Mouse (Mus musculus) cerebellum, adult 18-20 months (tissue): ENCODE results near the gene Rassf3.

Experiments used
- DNase-seq, 2 experiments: peaks; one replicate each; pipeline ENCODE4 v3.0.0; 2021

Gene Rassf3

DNA sequence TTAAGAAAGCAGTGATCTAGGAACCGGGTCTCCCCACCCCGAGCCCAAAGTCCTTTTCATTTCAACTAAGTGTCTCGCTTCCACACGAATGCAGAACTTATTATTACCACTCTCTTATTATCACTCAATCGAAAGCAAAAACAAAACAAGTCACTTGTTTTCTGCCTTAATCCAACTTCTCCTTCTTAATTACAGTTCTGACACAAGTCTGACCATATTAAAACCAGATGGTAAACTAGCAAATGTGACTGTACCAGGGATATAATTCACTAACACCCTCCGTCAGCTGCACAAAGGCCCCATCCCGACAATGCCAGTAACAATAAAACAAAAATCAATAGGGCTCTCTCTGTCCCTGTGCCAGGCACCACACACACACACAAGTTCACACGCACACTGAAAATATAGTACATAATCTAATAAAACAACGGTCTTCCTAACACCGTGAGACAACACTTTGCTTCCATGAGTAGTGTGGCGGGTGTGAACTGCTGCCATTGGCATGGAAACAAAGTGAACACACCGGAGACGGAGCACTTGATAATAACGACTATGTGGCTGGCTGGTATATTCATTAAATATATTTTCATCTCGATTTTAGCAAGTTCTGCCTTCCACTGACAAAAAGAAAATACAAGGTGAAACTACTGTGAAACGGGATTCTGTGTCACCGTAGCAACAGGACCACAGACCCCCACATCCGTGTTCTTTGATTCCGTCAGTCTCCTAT is 16.9 kb downstream of the Rassf3 start:
- no peak for DNase-seq

DNA sequence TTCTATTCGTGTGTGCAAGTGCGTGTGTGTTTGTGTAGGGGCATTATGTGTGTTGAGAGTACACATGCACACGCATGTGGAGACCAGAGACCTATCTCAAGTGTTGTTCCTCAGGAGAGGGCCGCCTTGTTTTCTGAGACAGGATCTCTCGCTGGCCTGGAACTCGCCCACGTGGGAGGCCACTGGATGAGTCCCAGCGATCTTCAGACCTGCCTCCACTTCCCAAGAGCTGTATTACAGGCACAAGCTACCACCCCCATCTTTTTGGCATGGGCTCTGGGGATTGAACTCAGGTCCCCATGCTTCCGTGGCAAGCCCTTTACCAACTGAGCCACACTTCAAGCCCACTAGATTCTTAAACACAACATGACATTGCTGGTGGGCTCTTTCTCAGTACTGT is 17.7 kb downstream of the Rassf3 start:
- no peak for DNase-seq

DNA sequence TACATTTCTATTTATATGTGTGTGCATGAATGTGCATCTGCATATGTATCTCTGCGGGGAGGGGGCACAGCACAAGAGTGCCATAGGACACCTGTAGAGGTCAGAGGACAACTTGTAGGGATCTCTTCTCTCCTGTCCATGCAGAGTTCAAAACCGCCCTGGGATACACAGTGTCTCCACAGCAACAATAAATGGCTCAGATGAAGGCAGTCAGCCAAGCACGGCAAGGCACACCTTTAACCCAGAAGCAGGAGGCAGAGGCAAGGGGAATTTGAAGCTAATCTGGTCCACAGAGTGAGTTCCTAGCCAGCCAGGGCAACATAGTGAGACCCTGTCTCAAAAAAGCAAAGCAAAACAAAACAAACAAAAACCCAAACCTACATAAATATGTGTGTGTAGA is 18.8 kb downstream of the Rassf3 start:
- no peak for DNase-seq

DNA sequence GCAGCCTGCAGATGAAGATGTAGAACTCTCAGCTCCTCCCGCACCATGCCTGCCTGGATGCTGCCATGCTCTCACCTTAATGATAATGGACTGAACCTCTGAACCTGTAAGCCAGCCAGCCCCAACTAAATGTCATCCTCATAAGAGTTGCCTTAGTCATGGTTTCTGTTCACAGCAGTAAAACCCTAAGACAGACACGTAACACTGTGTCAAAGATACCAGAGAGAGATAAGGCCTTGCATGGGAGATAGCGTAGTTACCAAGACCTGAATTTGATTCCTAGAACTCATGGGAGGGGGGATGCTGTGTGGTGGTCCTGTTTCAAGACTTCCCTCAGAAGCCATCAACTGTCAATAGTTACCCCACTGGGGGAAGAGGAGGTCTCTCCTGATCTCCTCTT is 20.6 kb downstream of the Rassf3 start:
- no peak for DNase-seq

DNA sequence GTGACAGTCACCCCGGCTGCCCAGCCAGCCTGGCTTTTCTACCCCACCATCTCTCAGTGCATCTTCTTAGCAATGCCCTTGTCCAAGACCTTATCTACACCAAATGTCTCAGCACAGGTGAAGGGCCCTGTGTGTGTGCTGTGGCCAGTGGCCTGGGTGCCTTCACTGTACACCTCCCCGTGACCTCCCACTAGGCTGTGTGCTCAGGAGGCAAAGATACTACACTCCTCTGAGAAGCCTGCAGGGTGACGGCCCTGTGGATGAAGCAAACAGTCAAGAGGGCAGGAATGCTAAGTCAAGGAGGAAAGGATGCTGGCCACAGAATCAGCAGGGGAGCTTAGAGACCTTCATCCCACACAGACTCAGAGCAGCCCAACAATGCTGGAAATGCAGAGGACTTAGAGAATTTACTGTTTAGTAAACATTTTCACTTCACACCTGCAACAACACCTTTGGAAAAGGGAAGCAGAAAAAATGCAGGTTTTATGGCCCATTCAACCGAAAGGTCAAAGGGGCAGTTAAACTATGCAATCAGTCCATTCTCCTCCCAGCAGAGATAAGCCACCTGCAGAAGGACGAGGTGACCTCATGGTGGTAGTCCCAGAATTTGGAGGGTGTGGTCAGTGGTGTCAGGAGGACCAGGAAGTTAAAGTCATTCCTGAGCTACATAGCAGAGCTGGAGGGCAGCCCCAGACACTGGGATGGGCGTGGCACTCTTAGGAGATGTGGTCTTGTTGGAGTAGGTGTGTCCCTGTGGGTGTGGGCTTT is 21.3 kb downstream of the Rassf3 start:
- DNase-seq: no peak

DNA sequence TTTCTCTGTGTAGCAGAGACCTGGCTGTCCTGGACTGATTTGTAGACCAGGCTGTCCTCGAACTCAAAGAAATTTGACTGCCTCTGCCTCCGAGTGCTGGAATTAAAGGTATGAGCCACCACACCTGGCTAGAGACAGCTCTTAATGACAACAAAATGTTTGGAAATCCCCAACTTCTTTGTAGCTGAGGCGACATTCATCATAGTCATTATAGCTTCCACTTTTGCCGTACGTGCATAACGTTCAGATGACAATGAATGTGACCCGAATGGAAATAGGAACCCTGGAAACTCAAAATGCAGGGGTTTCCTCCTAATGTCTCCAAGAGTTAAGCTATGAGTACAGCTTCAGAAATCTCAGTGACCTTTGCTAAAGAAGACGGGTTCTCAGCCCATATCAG is 22.1 kb downstream of the Rassf3 start:
- no peak for DNase-seq

DNA sequence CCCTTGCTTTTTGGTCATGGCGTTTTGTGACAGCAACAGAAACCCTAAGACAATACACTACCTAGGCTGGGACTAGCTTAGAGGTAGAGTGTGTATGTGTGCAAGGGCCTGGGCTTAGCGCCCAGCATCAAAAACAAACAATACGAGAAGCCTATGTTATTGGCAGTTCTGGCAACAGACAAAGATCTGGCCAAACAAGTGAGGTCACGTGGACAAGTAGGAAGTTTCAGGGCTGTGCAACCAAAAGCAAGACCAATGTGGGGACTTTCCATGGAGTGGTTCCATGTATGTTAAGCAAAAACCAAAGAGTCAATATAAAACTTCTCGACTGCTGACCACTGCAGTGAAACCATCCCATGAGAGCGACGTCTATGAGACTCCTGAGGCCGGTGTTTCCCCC is 30.3 kb downstream of the Rassf3 start:
- DNase-seq: no peak

DNA sequence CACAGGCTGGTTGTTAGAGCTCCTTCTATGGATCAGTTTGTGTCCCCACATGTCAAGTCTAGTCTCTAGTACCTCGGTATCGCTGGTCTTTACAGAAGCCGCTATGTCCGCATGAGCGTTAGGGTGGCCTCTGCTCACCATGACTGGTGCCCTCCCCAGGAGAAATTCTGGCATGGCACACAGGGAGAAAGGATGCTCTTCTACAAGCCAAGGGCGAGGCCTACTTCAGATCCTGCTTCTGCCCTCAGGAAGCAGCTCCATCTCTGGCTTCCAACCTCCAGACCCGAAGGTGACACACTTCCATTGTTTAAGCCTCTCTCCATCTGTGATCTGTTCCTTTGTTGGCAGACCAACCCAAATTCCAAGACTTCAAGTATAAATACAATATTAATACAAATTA is 31.9 kb downstream of the Rassf3 start:
- DNase-seq: no peak

DNA sequence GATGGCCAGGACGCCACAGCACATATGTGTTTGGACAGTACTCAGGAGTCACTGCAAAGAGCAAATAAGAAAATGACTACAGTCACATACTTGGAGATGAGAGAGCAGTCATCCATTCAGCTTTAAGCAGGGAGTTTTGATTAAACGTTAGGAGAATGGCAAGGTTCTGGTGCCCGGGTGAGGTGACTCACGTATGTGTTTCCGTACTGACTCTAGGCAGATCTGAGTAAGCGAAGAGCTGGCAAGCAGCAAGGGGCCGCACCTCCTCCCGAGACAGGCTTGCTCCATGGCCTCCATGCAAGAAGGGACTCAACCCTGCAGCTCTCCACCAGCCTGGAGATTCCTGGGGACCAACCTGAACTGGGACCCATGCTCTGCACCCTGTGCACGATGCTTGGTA is 32.4 kb downstream of the Rassf3 start:
- DNase-seq: no peak

DNA sequence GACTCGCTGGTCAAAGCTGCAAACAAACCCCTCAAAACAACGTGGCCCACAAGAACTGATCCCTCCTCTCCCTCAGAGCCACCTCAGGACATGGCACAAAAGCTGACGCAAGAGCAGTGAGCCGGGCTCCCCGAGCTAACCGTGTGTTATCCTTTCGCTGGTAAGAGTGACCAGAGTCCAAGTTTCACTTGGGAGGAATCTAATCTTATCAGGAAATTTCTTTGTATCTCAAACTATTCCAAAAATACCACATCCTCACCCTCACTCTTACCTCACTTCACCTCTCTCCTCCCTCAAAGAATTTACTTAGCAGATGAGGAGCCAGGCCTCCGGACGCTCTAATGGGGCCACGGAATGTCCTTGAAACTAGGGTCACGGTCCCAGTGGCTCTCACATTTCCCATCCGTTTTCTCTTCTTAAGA is 36.8 kb downstream of the Rassf3 start:
- DNase-seq: no peak

DNA sequence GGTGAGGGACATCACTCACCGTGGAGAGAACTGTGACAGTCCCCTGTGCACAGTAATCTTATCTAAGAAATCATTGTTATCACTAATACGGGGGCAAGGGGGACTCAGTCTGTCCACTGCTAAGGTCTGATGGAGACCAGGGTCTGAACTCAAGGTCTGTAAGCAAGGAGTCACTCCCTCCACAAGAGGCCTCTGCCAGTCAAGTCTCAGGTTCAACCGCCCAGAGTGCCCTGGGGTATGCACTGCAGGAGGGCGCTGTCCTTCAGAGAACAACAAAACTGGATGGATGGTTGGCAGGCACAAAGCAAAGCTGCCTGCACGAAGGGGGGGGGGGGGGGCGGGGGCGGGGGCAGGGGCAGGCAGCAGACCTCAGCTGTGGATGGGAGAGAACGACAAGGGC is 38.0 kb downstream of the Rassf3 start:
- no peak for DNase-seq

DNA sequence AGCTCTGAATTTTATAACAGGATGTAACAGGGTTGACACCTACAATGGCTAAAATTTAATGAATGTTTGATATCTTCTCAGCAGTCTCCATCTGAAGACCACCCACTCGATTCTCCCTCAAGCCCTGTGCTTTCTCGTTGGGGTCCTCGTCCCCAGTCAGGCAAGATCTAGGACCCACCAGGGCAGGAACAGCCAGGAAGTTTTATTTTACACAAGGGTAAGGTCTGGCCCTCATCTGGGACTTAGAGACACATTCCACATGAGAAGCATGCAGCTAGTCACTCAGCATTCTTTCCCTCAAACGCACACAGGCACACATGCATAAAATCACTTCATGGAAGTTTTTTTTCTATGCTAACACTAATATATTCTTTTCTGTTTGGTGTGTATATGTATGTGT is 39.5 kb downstream of the Rassf3 start:
- DNase-seq: no peak

DNA sequence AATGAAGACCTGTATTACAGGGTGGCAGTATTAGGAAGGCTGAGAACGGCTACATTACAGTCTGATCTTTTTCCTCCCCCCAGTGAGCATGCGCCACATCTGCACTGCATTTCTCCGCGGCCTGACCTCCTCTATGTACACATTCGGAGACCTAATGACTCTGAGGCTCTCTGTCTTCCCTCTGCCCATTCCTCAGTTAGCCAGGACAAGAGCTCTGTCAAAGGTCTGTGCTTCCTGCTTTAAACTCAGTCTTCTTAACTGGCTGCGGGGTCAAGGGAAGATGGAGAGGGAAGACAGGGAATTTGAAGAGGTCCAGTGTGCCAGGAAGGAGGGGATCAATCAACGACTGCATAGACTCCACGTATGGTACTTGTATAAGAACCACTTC is 39.9 kb downstream of the Rassf3 start:
- no peak for DNase-seq

DNA sequence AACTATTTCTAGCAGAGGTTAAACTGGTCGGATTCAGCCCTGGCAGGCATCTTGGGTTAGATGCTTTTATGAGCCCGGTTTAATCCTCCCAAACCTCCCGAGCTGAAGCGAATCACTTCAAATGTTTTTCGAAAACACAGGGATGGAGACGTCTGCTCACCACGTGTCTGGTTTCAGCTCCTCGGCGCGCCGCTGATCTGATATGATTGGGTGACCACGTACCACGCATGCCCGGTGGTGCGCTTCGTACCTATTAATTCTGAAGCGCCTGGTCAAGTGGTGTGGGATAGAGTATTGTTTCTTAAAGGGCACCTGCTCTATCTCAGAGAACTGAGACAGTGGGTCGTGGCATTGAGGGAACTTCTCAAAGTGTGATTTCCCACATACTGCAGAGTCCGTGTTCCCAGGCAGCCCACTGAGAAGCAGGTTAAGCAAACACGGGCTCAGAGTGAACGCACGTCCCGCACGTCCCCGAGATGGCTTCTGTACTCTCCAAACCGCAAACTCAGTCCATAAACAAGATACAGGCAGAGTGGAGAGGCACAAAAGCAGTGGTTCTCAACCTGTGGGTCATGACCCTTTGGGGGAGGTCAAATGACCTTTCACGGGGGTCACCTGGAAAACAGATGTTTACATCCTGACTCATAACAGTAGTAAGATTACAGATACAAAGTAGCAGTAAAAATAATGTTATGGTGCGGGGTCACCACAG is 40.4 kb downstream of the Rassf3 start:
- DNase-seq: no peak

DNA sequence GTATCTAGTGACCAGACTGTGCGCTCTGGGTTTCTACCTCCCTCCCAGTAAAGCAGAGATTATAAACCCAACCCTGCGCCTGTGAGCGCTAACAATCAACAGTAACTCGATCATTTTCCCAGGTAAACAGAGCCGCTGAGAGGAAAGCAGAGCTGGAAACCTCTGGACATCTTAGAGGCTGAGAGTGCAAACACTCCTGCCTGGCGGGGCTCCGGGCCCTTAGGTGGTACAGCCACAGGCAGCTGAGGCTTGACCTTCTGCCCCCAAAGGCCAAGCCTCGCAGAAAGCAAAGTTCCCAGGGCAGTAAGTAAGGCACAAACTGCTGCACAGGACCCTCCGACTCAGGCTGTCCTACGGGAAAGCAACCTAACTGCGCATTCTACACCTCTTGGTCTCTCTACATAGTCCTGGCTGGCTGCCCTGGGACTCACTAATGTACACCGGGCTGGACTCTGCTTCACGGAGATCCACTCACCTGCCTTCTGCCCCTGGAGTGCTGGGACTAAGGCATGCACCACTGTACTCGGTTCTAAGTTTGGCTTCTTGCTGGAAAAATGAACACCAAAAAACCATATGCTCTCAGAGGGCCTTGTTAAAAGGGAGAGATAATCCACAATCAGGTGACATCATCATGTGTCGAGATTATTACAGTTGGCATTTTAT is 41.6 kb downstream of the Rassf3 start:
- no peak for DNase-seq

DNA sequence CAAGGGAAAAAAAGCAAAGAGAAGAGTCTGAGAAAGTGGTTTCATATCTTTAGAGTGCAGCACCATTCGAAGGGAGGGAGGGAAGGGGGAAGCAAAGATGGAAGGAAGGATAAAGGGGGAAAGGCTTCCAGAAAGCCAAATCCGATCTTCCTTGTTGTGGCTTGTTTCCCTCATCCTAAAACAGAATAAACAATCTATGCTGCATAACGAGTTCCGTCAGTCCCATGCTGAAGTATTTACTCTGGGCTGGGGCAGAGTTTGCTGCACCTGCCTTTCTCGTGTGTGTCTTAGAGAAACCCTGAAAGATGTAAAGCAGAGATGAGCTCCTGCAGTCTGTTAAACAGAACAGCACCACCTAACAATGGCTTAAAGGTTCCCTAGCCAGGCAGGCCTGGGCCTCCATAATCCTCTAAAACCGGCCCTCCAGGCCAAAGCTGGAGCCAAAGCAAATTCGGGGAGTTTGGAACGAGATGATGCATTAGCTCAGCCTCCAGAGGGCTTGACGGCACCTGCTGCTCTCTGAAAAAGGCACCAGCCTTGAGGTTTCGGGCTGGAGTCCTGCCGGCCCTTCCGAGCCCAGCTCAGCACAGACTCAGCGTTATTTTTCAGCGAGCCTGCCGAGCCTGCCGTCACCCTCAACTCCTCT is 43.4 kb downstream of the Rassf3 start:
- peak; percentile 11 to 31 for DNase-seq

DNA sequence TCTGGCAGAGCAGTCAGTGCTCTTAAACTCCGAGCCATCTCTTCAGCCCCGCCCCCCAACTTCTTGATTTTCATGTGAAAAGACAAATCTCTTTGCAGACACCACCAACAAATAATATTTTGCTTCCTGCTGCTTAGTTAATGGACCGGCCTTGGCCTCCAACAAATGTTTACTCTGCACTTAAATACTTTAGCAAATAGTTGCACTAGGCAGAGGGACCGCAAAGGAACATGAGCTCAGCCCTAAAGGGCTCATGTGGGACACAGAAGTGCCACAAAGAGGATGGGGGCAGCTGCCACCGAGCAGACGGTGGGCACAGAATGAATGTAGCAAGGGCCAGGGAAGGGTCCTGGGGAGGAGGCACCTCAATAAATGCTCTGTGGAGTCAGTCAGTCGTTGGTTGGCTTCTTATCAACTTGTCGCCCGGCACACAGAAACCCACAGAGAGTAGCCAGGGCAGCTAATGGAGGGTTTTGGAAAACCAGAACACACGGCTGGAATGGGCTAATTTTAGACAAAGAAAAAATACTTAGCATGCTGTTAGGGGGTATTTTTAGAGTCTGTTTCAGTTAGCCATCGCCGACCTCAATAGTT is 44.0 kb downstream of the Rassf3 start:
- DNase-seq: no peak

DNA sequence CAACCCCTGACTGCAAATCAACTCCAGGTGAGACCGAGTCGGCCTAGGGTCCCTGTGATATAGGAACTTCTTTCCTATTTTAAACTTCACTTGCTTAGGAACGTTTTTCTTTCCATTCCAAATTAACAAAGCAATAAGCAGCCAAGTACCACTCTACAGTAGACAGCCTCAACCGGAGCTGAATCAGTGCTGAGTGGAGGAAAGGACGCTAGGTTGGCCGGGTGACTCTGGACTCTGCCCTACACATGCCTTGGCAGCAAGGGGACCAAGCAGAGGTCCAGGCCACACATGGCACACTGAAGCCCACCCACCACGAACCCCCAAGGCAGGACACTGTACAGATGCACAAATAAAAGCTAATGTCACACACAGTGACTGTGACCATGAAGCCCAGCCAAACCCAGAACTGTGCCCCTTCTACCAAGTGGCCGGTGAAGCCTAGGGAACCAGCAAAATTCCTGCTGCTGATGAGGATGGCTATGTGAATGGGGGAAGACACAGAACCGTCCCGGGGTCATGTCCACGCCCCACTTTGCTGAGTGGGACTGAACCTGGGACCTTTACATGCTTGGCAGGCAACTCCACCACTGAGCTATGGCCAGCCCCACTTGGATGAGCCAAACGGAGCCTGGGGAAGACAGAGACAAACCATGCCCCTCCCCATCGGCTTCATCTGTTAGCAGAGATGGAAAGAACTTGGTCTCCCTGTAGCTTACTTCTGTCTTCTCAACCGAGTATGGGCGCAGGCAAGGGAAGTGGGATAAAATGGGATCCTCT is 45.2 kb downstream of the Rassf3 start:
- no peak for DNase-seq

DNA sequence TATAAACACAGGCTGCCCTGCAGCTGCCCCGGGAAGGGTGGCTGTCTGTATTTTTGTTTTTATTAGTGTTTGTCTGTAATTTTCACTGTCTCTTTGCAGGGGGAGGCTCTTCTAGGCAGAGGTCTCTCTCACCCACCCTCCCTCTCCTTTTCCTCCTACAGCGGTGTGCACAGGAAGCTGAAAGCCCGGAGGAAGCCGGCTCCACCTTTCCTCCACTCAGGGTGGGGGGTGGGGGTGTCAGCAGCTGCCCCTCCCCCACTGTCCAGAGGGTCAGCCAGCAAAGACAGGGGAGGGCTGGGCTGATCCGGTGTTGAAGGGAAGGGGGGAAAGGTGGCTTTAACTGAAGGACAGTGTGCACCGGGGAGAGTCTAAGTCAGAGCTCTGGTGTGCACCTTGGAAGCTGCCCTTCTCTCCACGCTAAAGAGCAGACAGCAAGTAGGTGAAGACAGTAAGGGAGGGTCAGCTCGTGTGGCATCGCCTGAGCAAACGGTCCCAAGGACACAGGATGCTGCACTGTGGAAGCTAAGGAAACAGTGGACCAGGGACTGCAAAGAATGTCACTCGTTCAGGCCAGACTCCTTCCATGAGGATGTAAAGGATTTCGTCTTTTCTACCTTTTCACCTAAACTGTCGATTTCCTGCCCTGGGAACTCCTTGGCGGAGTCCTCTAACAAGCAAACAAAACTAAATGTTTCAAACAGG is 46.0 kb downstream of the Rassf3 start:
- no peak for DNase-seq

DNA sequence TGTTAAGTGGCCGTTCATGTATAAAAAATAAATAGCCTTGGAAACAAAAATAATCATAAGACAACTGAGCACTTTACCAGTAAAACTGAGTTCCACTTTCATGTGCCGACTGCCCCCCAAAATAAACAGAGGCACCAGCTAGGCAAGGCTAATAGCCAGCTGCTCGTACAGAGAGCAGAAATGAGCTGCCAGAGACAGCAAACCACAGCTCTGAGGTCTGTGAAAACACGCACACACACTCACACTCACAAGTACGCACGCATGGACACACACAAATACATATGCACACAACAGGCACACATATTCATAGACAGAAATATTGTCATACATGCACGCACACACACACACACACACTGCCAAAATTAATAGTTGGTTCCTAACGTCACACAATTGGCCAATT is 46.6 kb downstream of the Rassf3 start:
- no peak for DNase-seq

DNA sequence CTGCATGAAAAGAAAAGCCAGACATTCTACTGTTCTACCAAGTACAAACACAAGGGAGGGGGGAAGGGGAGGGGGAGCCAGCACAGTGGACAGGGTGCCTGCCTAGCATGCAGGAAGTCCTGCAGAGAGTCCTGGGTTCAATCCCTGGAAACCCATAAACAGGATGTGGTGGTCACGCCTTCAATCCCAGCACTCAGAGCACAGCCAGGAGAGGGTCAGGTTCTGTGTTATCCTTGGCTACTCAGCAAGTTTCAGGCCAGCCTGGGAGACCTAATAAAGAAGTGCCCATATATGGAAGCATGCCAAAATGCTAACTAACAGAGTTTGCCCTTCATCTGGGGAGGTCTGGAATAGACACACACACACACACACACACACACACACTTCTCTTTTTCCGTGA is 47.1 kb downstream of the Rassf3 start:
- no peak for DNase-seq
